ENCODE assay signal across 17 mouse cellular contexts in genomic region chr17:66710568-66710967, GRCm38 (mm10).
DNase-seq lines count a peak whose midpoint lies in the region; ATAC-seq lines count a peak whose summit lies in the region.
"Had no signal": no experiment of that assay in that cellular context is flagged by ENCODE, and none has a peak within 500 bp of the region (broad histone marks: within the 10 kb centered on the region; RNA-seq: fewer than 3 reads in every experiment).

No protein-coding gene starts in this region.

- peak overlapping the region; percentile 44; the same call in 1 of the 2 replicates for H3K27ac ChIP-seq in liver, embryonic 16.5 days (ENCODE audit: low read length)
- no peak overlapping the region for H3K27ac ChIP-seq in liver, embryonic 11.5 days (ENCODE audit: low read depth, low read length)
- 0 out of 2 replicates have a peak overlapping the region, but pooled peaks have one; percentile 30 for H3K27ac ChIP-seq in embryonic facial prominence, embryonic 12.5 days
- H3K27ac ChIP-seq in macrophage: peak overlapping the region; percentile 100
- H3K27ac ChIP-seq: forebrain, embryonic 13.5 days; hindbrain, embryonic 15.5 days; layer of hippocampus, adult 2 months; limb, embryonic 15.5 days had no signal

- H3K4me3 ChIP-seq in liver, embryonic 16.5 days (ENCODE audit: low read depth, low read length): no peak overlapping the region
- H3K4me3 ChIP-seq in liver, embryonic 11.5 days (ENCODE audit: low read depth, low read length): no peak overlapping the region
- H3K4me3 ChIP-seq in embryonic facial prominence, embryonic 12.5 days: no peak overlapping the region
- no peak overlapping the region for H3K4me3 ChIP-seq in macrophage (ENCODE audit: inconsistent target)
- H3K4me3 ChIP-seq: forebrain, embryonic 13.5 days; hindbrain, embryonic 15.5 days; layer of hippocampus, adult 2 months; limb, embryonic 15.5 days had no signal

- H3K4me1 ChIP-seq in liver, embryonic 16.5 days (ENCODE audit: control insufficient read depth, low read depth, low read length): no peaks in the 10 kb centered on the region
- peaks cover 5% of the 10 kb centered on the region; the same call in 1 of the 2 replicates for H3K4me1 ChIP-seq in liver, embryonic 11.5 days (replicated peaks; ENCODE audit: control insufficient read depth, insufficient read depth, low read length)
- peaks cover 13% of the 10 kb centered on the region for H3K4me1 ChIP-seq in embryonic facial prominence, embryonic 12.5 days
- H3K4me1 ChIP-seq: forebrain, embryonic 13.5 days; hindbrain, embryonic 15.5 days; megakaryocyte, embryonic 14.5 days had no signal

- no peak for ATAC-seq in liver, embryonic 16.5 days (ENCODE audit: low read depth)
- ATAC-seq in liver, embryonic 11.5 days (replicated peaks; ENCODE audit: low FRiP score): no peak
- ATAC-seq in embryonic facial prominence, embryonic 12.5 days (ENCODE audit: insufficient number of reproducible peaks, insufficient read depth, low FRiP score, low TSS enrichment): no peak
- ATAC-seq: forebrain, embryonic 13.5 days had no signal

- no peak overlapping the region for H3K4me2 ChIP-seq in liver, embryonic 16.5 days (ENCODE audit: low read depth, low read length)
- no peak overlapping the region for H3K4me2 ChIP-seq in liver, embryonic 11.5 days
- H3K4me2 ChIP-seq in embryonic facial prominence, embryonic 12.5 days (replicated peaks): no peak overlapping the region
- H3K4me2 ChIP-seq: forebrain, embryonic 13.5 days; hindbrain, embryonic 15.5 days; limb, embryonic 15.5 days had no signal

- WGBS in liver, embryonic 16.5 days (ENCODE audit: insufficient replicate concordance): 23% methylated on average over 4 of the region's 4 CpGs
- WGBS in liver, embryonic 11.5 days: 50% methylated on average over 4 of the region's 4 CpGs
- WGBS in embryonic facial prominence, embryonic 12.5 days: 33% methylated on average over 4 of the region's 4 CpGs
- WGBS in macrophage (ENCODE audit: missing documents): 4% methylated on average over 4 of the region's 4 CpGs

- no peaks in the 10 kb centered on the region for H3K27me3 ChIP-seq in liver, embryonic 16.5 days (ENCODE audit: control insufficient read depth, insufficient read depth, low read depth, low read length)
- no peaks in the 10 kb centered on the region for H3K27me3 ChIP-seq in liver, embryonic 11.5 days (replicated peaks; ENCODE audit: control insufficient read depth, insufficient read depth, low read length)
- no peaks in the 10 kb centered on the region for H3K27me3 ChIP-seq in embryonic facial prominence, embryonic 12.5 days
- H3K27me3 ChIP-seq: forebrain, embryonic 13.5 days; hindbrain, embryonic 15.5 days; limb, embryonic 15.5 days; megakaryocyte, embryonic 14.5 days had no signal

- no peaks in the 10 kb centered on the region for H3K36me3 ChIP-seq in liver, embryonic 16.5 days (ENCODE audit: control insufficient read depth, insufficient read depth)
- H3K36me3 ChIP-seq in liver, embryonic 11.5 days (ENCODE audit: control insufficient read depth, insufficient read depth, low read length): no peaks in the 10 kb centered on the region
- H3K36me3 ChIP-seq in embryonic facial prominence, embryonic 12.5 days: no peaks in the 10 kb centered on the region
- no peaks in the 10 kb centered on the region for H3K36me3 ChIP-seq in macrophage (ENCODE audit: inconsistent target)
- H3K36me3 ChIP-seq: G1E; hindbrain, embryonic 15.5 days; limb, embryonic 15.5 days had no signal

- no peak overlapping the region for H3K9ac ChIP-seq in liver, embryonic 16.5 days (ENCODE audit: low read depth, low read length)
- H3K9ac ChIP-seq in liver, embryonic 11.5 days (ENCODE audit: low read depth, low read length): no peak overlapping the region
- no peak overlapping the region for H3K9ac ChIP-seq in embryonic facial prominence, embryonic 12.5 days
- H3K9ac ChIP-seq: forebrain, embryonic 13.5 days; hindbrain, embryonic 15.5 days; limb, embryonic 15.5 days had no signal

- no peaks in the 10 kb centered on the region for H3K9me3 ChIP-seq in liver, embryonic 16.5 days (replicated peaks; ENCODE audit: control insufficient read depth, low read length)
- H3K9me3 ChIP-seq in liver, embryonic 11.5 days (ENCODE audit: control insufficient read depth, low read length): no peaks in the 10 kb centered on the region
- H3K9me3 ChIP-seq in embryonic facial prominence, embryonic 12.5 days: no peaks in the 10 kb centered on the region
- H3K9me3 ChIP-seq: forebrain, embryonic 13.5 days; hindbrain, embryonic 15.5 days; limb, embryonic 15.5 days had no signal

- DNase-seq in liver, embryonic 11.5 days (ENCODE audit: low spot score): no peak
- DNase-seq in brain, adult 2 months (ENCODE audit: low read depth, low spot score): peak; percentile 32
- no peak for DNase-seq in cerebellum, adult 8-10 months
- no peak for DNase-seq in layer of hippocampus, postnatal 10 days (ENCODE audit: low spot score in 2 of 2)
- DNase-seq: adrenal gland, postnatal 14 days; cerebellum, postnatal 36 days; heart, postnatal 10 days; thymus, postnatal 14 days had no signal

- H3K79me2 ChIP-seq in macrophage (ENCODE audit: inconsistent target): no peaks in the 10 kb centered on the region
